Mouse (Mus musculus) cerebellum, adult 2 months (tissue): ENCODE results near the gene Fbxl20.

Experiments used
- CTCF ChIP-seq: fragments of 200-500 bp; IDR thresholded peaks from 2 replicates; pipeline ENCODE4 v1.5.1; 2011; ENCODE audit warnings: low read depth, mild to moderate bottlenecking, control low read depth, low read length, moderate library complexity, borderline replicate concordance; ENCODE audit not compliant: insufficient read depth
- POLR2A ChIP-seq: fragments of 200-500 bp; IDR thresholded peaks from 2 replicates; pipeline ENCODE4 v1.6.1; 2011; ENCODE audit warnings: low read length, control low read depth, borderline replicate concordance; ENCODE audit not compliant: insufficient read depth

DNA sequence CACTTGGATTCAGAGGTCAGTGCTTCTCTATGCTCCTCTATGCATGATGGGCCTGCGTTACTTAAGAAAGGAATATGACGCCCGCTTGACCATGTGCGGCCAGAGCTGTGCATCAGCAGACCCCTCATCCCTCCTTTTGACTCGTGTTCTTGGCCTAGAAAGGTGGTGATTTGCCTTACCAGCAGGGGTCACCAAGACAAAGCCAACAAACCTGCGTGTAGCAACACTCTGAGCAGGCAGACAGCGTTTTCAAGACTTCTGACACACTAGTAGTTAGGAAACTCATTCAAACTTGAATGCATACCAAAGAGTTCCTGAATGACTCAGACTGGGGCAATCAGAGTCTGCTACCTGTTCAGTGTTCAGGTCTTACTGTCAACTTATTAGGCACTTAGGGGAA is 63.6 kb downstream of the Fbxl20 start:
- TF ChIP-seq CTCF, result no peak
- TF ChIP-seq POLR2A, result no peak
